Mouse (Mus musculus) liver, adult (tissue): ENCODE data around the gene Rorc.

Experiments used
- GATA4 ChIP-seq: IDR thresholded peaks from 2 replicates; pipeline ENCODE4 v1.6.1; 2014; ENCODE audit warnings: mild to moderate bottlenecking, low read length; ENCODE audit not compliant: insufficient replicate concordance

Gene Rorc

DNA sequence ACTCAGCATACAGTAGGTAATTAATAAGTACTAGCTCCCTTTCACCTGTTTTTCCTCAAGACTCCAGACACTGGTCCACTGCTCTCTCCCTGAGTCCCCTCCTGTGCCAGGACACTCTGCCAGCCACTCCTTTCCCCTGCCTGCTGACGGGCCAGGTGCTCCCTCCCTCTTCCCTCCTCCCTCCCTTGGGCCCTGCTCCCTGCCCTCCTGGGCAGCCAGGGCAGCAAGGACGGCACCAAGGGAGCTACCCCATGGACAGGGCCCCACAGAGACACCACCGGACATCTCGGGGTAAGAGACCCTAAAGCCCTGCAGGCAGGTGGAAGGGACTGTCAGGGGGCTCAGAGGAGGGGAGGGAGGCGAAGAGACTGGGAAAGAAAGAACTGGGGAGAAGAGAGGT is at the start of gene Rorc:
Rorc (plus strand) TSS at position 154 of the 400 bp plus-strand sequence.
- no peak for TF ChIP-seq GATA4

DNA sequence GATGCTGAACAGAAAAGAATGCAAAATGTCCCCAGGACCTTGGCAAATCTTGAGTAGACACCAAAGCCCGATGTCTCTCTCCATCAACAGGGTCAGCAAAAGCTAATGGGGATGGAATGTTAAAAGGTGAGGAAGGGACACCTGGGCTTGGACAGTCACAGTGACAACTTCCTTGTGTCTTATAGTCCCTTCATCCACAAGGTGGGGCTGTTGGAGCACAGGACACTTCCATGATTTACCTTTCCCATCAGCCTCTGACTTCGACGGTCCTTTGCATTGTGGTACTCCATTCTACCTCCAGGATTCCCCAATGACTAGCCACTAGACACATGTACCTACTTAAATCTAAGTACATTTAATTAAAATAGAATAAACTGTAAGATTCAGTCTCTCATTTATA is 43.9 kb upstream of the Rorc start:
- TF ChIP-seq GATA4: no peak

DNA sequence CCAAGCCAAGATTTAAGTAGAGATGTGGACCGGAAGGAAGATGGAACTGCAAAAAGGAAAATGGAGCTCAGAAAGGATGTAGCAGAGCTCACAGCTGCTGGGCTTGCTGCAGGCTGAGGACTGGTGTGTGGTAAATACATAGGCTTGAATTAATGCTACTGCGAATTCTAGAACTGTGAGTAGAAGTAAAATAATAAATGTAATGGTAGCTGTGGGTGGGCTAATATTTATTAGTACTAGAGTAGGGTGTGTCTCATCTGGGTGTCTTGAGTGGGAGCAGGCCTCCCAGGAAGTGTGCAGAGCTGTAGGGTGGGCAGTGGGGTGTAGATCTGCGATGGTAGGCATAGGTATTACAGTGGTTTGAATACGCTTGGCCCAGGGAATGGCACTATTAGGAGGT is 38.2 kb upstream of the Rorc start:
- TF ChIP-seq GATA4: no peak

DNA sequence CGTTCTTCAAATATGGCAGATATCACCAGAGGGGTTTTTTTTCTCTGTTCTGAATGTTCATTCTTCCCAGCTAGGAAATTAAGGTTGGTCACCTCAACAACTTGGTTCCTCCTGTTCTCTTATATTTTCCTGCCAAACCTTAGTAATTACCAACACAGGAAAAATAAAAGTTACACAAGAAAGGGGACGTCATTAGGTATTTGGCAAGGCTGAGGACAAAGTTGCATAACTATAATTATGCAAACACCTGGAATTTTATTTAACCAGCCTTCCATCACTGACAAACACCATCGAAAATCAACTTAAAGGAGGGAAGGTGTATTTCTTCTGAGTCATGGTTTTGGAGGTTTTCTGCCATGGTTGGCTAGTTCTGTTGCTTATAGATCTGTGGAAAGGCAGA is 34.1 kb upstream of the Rorc start:
- no peak for TF ChIP-seq GATA4

DNA sequence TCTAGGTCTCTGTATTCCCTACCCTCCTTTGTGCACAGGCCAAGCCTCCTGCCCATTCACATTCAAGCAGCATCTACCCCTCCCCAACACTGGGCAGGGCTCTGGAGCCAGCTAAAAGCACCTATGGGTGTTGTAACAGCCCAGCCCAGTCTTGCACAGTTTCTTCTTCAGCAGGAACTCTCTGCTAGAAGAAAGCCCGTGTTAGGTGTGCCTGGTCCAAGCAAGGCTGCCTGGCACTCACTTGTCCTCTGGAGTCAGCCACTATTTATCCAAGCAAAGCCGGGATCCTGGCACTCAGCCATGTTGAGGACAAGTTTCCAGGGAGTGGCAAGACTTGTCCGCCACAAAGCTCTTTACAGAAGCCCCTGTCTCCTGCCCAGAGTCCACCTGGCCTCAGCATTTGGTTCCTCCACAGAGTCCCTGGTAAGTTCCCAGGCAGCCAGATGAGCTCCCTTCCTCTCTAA is 30.6 kb upstream of the Rorc start, which contains the start of gene Them5:
Them5 (plus strand) TSS at position 141 of the 464 bp plus-strand sequence.
- no peak for TF ChIP-seq GATA4

DNA sequence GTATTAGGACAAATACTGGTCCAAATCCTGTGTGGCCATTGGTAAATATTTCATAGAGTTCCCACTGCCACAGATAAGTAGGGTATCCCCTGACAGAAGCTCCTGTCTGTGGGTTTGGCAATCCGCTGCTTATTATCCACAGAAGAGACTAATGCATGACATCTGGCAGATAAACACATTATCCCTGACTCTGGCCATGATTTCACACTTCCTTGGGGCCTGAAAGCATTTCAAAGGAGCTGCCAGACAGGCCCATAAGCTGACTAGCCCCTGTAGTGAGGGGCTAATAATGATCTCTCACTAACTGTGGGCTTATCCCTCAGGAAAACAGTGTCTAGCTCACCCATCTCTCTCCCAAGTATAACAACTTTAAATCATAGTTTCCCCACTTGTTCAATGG is 30.0 kb upstream of the Rorc start:
- TF ChIP-seq GATA4: no peak

DNA sequence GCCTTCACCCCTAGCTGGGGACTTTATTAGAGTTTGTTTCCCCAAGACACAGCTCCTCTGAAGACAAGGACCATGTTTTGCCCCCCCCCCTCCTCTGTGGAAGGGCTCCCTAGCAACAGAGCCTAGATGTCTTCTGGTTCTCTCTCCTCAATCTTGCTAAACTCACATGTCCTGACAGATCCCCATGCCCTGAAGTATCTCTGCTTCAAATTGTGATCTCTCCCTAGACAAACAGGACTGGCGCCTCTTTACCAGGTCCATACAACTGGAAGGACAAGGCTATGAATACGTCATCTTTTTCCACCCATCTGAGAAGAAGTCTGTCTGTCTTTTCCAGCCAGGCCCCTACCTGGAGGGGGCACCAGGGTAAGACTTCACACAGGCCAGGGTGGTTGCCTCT is 28.4 kb upstream of the Rorc start:
- TF ChIP-seq GATA4: no peak

DNA sequence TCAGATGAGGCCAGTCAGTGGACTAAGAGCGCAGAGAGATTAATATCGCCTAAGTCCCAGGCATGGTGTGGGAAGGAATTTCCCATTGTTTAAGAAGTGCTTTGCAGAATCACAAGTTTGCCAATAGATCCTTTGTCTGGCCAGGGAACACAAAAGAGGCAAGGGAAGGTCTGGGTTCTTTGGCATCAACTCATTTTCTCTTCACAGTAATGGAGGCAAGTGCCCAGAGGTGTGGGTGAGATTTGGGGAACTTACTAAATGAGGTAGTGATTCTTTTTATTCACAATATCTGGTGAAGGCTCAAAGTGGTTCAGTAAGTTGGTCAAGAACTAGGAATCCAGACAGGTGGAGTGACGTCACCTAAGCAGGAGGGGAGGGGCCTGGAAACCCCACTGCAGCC is 27.7 kb upstream of the Rorc start:
- no peak for TF ChIP-seq GATA4

DNA sequence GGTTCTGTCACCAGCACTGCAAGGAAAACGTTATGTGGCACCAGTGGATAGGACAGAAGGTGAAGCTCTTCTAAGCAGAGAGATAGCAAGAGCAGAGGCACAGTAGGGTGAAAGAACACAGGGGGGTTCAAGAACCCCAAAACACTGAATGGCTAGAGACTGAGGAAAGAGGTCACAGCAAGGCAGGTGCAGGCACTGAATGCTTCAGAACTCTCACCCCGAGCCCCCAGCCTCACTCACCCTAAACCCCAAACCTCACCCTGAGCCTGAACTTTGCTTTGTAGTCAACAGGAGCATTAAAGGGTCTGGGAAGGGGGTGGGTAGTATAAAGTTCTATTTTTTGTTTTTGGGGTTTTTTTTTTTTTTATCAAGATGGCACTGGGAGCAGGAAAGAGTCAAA is 24.4 kb upstream of the Rorc start:
- TF ChIP-seq GATA4: no peak

DNA sequence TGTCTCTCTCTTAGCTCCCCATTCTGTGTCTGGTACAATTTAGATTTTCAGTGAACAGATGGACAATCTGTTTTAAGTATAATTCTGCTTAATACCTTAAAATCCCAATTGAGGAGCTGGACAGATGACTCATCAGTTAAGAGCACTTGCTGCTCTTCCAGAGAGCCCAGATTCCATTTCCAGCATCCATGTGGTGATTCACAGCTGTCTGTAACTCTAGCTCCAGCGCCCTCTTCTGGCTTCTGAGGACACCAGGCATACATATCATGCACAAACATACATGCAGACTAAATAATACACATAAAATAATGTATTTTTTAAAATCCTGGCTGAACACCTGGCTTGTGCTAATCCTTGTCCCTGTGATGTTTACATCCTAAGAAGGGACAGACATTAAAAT is 11.8 kb upstream of the Rorc start:
- no peak for TF ChIP-seq GATA4

DNA sequence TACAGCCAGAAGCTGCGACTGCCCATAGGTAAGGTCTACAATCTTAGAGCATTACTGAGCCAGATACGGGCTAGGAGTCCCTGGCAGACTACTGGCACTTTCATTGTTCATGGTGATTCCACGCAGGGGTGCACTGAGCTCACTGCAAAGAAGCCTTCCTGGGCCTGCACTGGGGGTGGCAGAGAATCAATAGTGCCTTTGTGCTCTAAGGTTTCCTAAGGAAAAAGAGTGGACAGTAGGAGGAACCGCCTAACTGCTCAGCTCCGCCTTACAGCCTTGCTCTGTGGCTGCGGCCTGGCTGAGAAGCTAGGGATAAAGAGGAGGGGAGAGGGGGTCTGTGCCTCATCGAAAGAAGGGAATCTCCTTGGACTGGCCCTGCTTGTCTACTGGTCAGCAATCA is 10.5 kb upstream of the Rorc start, which contains the start of gene C2cd4d:
C2cd4d (plus strand) TSS at position 301 of the 400 bp plus-strand sequence.
- TF ChIP-seq GATA4: no peak

DNA sequence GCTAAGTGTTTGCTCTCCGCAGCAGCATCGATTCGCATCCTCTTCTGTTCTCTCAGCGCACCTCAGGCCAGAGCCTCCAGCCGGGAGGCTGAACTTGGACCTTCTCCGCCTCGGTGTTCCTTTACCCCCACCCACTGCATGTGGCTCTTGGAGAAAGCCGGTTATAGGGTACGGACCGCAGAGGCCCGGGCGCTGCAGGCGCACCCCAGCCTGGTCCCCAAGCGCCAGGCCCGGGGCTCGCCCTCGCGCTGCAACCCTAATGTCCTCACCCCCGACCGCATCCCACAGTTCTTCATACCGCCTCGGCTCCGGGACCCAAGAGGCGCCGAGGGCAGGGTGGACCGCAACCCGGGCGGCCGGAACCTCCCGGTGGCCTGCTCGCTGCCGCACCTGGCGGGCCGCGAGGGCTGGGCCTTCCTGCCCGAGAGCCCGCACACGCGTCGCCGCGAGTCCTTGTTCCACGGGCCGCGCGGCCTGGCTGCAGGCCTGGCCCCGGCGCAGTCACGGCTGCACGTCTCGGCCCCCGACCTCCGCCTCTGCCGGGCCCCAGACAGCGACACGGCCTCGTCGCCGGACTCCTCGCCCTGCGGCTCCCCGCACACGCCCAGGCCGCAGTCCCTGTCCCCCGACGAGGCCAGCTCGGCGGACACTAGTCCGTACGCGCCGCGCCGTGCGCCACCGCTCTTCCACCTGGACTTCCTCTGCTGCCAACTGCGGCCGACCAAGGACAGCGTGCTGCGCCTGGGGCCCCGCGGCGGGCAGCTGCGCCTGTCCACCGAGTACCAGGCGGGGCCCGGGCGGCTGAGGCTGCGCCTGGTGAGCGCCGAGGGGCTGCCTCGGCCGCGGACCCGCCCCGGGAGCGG is 9.1 kb upstream of the Rorc start:
- TF ChIP-seq GATA4: no peak

DNA sequence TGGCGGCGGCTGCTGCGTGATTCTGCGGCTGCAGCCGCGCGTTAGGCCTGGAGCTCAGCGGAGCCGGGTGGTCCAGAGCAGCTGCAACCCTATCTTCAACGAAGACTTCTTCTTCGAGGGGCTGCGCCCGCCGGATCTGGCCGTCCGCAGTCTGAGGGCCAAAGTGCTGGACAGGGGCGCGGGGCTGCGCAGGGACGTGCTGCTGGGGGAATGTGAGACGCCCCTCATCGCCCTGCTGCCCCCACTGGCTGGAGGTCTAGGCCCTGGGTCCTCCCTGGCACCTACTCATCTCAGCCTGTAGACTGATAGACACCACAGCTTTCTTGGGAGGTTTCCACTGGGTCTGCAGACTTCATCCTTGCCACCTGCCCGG is 8.5 kb upstream of the Rorc start:
- no peak for TF ChIP-seq GATA4

DNA sequence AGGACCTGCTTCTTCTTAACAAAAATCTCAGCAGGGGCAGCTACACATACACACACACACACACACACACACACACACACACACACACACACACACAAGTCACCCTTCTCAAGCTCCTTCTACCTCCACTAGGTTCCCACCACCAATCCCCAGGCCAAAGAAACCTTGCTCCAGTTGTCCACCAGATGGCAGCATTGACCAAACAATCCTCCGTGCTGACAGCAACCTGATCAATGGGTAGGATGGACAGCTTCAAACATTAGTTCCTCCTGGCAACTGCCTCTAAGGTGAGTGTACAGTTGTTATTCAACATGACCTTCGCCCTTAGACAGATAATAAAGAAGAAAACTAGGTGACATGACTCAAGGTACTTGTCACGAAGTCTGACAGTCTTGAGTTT is 5.8 kb upstream of the Rorc start:
- TF ChIP-seq GATA4: no peak; the same call in 1 of the 2 replicates

DNA sequence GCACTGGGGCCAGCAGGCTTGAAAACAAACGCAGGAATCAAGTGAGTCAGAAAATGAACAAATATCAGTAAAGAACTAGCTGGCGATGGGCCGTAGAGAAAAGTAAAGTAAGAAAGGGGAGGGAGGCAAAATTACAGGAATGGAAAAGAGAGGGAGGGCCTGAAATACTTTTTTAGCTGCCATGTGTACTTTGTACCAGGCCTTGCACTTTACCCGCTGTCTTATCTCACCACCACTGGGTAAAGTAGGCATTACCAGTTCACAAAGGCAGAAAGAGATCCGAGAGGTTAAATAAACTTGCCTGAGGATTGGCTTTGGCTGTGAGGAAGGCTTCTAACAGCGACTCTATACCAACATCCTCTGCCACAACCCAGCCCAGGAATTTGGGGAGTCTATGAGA is 5.1 kb upstream of the Rorc start:
- peak; percentile 83 for TF ChIP-seq GATA4

DNA sequence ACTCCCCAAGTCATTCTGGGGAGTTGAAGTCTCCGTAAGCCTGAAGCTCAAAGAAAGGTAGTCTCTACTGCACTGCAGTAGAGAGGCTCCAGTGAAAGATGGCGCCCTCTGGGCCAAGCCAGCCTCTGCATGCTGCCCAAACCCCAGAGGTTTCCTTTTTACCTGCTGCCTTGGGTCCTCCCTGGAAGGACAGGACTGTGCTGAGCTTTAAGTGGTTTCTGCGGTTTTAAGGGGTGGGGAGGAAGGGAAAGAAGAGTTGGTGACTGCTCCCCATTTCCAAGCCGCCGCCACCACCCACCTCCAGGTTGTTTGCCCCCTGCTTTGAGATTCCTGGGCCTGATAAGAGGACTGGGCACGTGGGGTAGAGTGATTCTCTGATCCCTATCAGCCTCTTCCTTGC is 4.0 kb upstream of the Rorc start:
- TF ChIP-seq GATA4: no peak

DNA sequence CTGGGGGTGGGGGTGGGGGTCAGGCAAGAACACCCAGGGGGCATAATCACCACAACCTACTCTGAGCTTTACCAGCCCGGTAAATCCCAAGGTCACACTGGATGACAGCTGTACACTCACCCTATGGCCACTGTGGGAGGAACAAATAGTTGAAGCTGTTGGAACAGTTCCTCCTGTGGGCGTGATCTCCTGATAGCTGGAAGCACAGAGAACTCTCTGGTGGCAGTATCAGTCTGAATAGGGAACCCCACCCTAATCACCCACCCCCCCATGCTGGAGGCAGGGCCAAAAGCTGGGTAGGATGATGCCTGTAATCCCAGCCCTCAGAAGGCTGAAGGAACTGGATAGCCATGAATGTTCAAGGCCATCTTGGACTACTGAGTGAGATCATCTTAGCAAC is 2.9 kb upstream of the Rorc start:
- TF ChIP-seq GATA4: no peak
